Mouse (Mus musculus) stomach, postnatal 0 days (tissue): ENCODE results near the gene Zfp750.

ENCODE experiments used
- CTCF ChIP-seq: IDR thresholded peaks from 2 replicates; pipeline ENCODE4 v1.5.1; 2016; ENCODE audit warnings: antibody characterized with exemption, low read depth, mild to moderate bottlenecking, moderate library complexity
- EP300 ChIP-seq: optimal IDR thresholded peaks from 2 replicates; pipeline ENCODE3; 2016; ENCODE audit warnings: antibody characterized with exemption

GRCm38 (mm10) chr11:121515996-121516395 is 3.1 kb downstream of the Zfp750 start:
- TF ChIP-seq EP300 (no peak), CTCF (no peak)
